Mouse (Mus musculus): ENCODE measurements at regions not wholly inside any gene's neighbourhood (a gene's known extent, or its start where the extent isn't known, plus 50 kb on each side); places are given as distances from the start of the nearest gene placed in this dataset.

GRCm38 (mm10) chr15:74318422-74318841 lies 317.7 kb downstream of the Mroh4 start:
- TF ChIP-seq CTCF (IDR thresholded peaks at IDR 0.05; ENCODE audit: low read depth) (no peak), EP300 (IDR thresholded peaks at IDR 0.05; ENCODE audit: low read depth) (no peak)

Data from liver, embryonic 14.5 days (tissue).